In genomic region chr11:99256213-99256612, GRCm38 (mm10) we compare ENCODE assay signal across 24 mouse cellular contexts. TPM values are rescaled to one million over a fixed set of nuclear protein-coding genes. Genes with fewer than 3 reads are reported as not detected.
A peak's percentile ranks its signal among the peaks of the same experiment; 100 is the strongest.
DNase-seq lines count a peak whose midpoint lies in the region; ATAC-seq and TF ChIP-seq lines count a peak whose summit lies in the region.
"Had no signal": no experiment of that assay in that cellular context is flagged by ENCODE, and none has a peak within 500 bp of the region (broad histone marks: within the 10 kb centered on the region; RNA-seq: fewer than 3 reads in every experiment).

No protein-coding gene starts in this region.

- 56% methylated on average over 4 of the region's 4 CpGs for WGBS in liver, embryonic 14.5 days (ENCODE audit: insufficient replicate concordance)
- WGBS in small intestine, adult 2 months, result 81% methylated on average over 4 of the region's 4 CpGs

- TF ChIP-seq EP300 in liver, embryonic 14.5 days (IDR thresholded peaks at IDR 0.05; ENCODE audit: low read depth), result no peak

- no peak overlapping the region for H3K9ac ChIP-seq in liver, embryonic 14.5 days (replicated peaks)
- H3K9ac ChIP-seq: forebrain, embryonic 12.5 days; limb, embryonic 13.5 days; lung, embryonic 14.5 days; midbrain, embryonic 13.5 days; neural tube, embryonic 15.5 days had no signal

- H3K36me3 ChIP-seq in liver, embryonic 14.5 days (replicated peaks; ENCODE audit: control insufficient read depth, insufficient read depth, low read depth), result no peaks in the 10 kb centered on the region
- H3K36me3 ChIP-seq in G1E (replicated peaks), result no peaks in the 10 kb centered on the region
- H3K36me3 ChIP-seq in small intestine, adult 2 months (ENCODE audit: control insufficient read depth, insufficient read depth, low read length), result no peaks in the 10 kb centered on the region
- H3K36me3 ChIP-seq: forebrain, embryonic 12.5 days; limb, embryonic 13.5 days; midbrain, embryonic 13.5 days; neural tube, embryonic 15.5 days had no signal

- no peak for TF ChIP-seq POLR2A in small intestine, adult 2 months (IDR thresholded peaks at IDR 0.05; ENCODE audit: low read depth, low read length)

- DNase-seq in heart, adult 11 months, result peak; percentile 25
- DNase-seq in heart, adult 8-10 months (ENCODE audit: low spot score), result no peak
- DNase-seq in liver, embryonic 14.5 days (ENCODE audit: low read depth in 3 of 3, low spot score in 3 of 3), result no peak
- DNase-seq in liver (no peak), G1E (ENCODE audit: low spot score) (no peak)
- no peak for DNase-seq in urinary bladder, postnatal 4 days (ENCODE audit: low spot score in 2 of 2)
- DNase-seq in adrenal gland, postnatal 10 days, result no peak
- DNase-seq: cerebellum, postnatal 36 days; gastrocnemius, postnatal 36 days; heart, postnatal 4 days; lung, embryonic 14.5 days; right cerebral cortex, postnatal 25 days; thymus, postnatal 4 days had no signal

- no peaks in the 10 kb centered on the region for H3K4me1 ChIP-seq in liver, embryonic 14.5 days (replicated peaks; ENCODE audit: control insufficient read depth in 2 of 2, insufficient read depth in 2 of 2, low read length in 1 of 2)
- H3K4me1 ChIP-seq in G1E (ENCODE audit: insufficient read depth, low read depth, low read length), result no peaks in the 10 kb centered on the region
- no peaks in the 10 kb centered on the region for H3K4me1 ChIP-seq in small intestine, adult 2 months (ENCODE audit: control insufficient read depth, insufficient read depth, insufficient read length, low read length)
- H3K4me1 ChIP-seq: forebrain, embryonic 12.5 days; limb, embryonic 13.5 days; midbrain, embryonic 13.5 days; neural tube, embryonic 15.5 days had no signal

- H3K27ac ChIP-seq in liver, embryonic 14.5 days, result no peak overlapping the region
- no peak overlapping the region for H3K27ac ChIP-seq in small intestine, adult 2 months (ENCODE audit: insufficient read depth, low read depth, low read length)
- H3K27ac ChIP-seq: forebrain, embryonic 12.5 days; layer of hippocampus, adult 2 months; limb, embryonic 13.5 days; macrophage; midbrain, embryonic 13.5 days; neural tube, embryonic 15.5 days had no signal

- no peak for ATAC-seq in liver, embryonic 14.5 days (ENCODE audit: insufficient read depth)
- no peak for ATAC-seq in G1E (ENCODE audit: extremely low read depth, insufficient number of reproducible peaks, low FRiP score, poor library complexity, severe bottlenecking)
- ATAC-seq: midbrain, embryonic 13.5 days had no signal

- no peak overlapping the region for H3K4me2 ChIP-seq in liver, embryonic 14.5 days (ENCODE audit: low read depth)
- H3K4me2 ChIP-seq: forebrain, embryonic 12.5 days; limb, embryonic 13.5 days; lung, embryonic 14.5 days; midbrain, embryonic 13.5 days; neural tube, embryonic 15.5 days had no signal

- peak; percentile 52 for TF ChIP-seq CTCF in liver, embryonic 14.5 days (IDR thresholded peaks at IDR 0.05; ENCODE audit: low read depth)
- 0 out of 2 replicates have a peak, but pooled peaks have one; percentile 9 for TF ChIP-seq CTCF in G1E (IDR thresholded peaks at IDR 0.05; ENCODE audit: low read depth, low read length)
- peak; percentile 13; the same call in 1 of the 2 replicates for TF ChIP-seq CTCF in small intestine, adult 2 months (IDR thresholded peaks at IDR 0.05; ENCODE audit: extremely low read depth, insufficient read length, insufficient replicate concordance, low read depth, low read length)

- no peaks in the 10 kb centered on the region for H3K9me3 ChIP-seq in liver, embryonic 14.5 days (ENCODE audit: control insufficient read depth, low read length)
- H3K9me3 ChIP-seq in G1E (replicated peaks), result no peaks in the 10 kb centered on the region
- H3K9me3 ChIP-seq: forebrain, embryonic 12.5 days; limb, embryonic 13.5 days; midbrain, embryonic 13.5 days; neural tube, embryonic 15.5 days had no signal

- H3K27me3 ChIP-seq in liver, embryonic 14.5 days (ENCODE audit: control insufficient read depth, insufficient read depth, low read length), result no peaks in the 10 kb centered on the region
- H3K27me3 ChIP-seq in G1E (ENCODE audit: insufficient read depth, low read length), result no peaks in the 10 kb centered on the region
- H3K27me3 ChIP-seq in small intestine, adult 2 months (ENCODE audit: control insufficient read depth, insufficient read depth, low read length), result no peaks in the 10 kb centered on the region
- H3K27me3 ChIP-seq: forebrain, embryonic 12.5 days; limb, embryonic 13.5 days; midbrain, embryonic 13.5 days; neural tube, embryonic 15.5 days had no signal

- no peak overlapping the region for H3K4me3 ChIP-seq in liver, embryonic 14.5 days (ENCODE audit: insufficient read depth in 1 of 2, low read depth in 2 of 2, low read length in 2 of 2)
- no peak overlapping the region for H3K4me3 ChIP-seq in G1E (ENCODE audit: low read depth, low read length)
- H3K4me3 ChIP-seq in small intestine, adult 2 months (ENCODE audit: low read depth, low read length), result no peak overlapping the region
- H3K4me3 ChIP-seq: forebrain, embryonic 12.5 days; layer of hippocampus, adult 2 months; limb, embryonic 13.5 days; midbrain, embryonic 13.5 days; myocyte; neural tube, embryonic 15.5 days had no signal

RNA-seq across cellular contexts. Expression of gene Krt222, which starts 12.3 kb away (rescaled TPM):
- total RNA-seq in heart, adult 8-10 months (2022), result 10 to 100 TPM; 26.5 to 44.5 (median 31.0) TPM
- polyA plus RNA-seq in liver, embryonic 14.5 days (2012; rRNA removed), result 0.01 and 0.04 TPM in 2 replicates
- 0.13 and 0.34 TPM in 2 replicates for polyA plus RNA-seq in liver, embryonic 14.5 days (2014; fragmentation: Nextera tagmentation; extraction: Ambion mirVana)
- total RNA-seq in G1E (2014; fragmentation: Nextera tagmentation), result not detected in 2 replicates
- total RNA-seq in G1E (2017), result 0.05 and 0.17 TPM in 2 replicates
- not detected in 2 replicates for polyA plus RNA-seq in G1E (2012)
- polyA plus RNA-seq in small intestine, adult 2 months (2012; rRNA removed), result 0.13 and 0.20 TPM in 2 replicates
- total RNA-seq in adrenal gland, postnatal 10 days (2021), result 1 to 10 TPM; 1.8 to 3.3 TPM
- polyA plus RNA-seq: C2C12, macrophage had no signal

RNA-seq across cellular contexts. Expression of gene Smarce1, which starts 25.4 kb away (rescaled TPM):
- total RNA-seq in heart, adult 8-10 months (2022), result 10 to 100 TPM; 34.8 to 44.8 (median 41.2) TPM
- polyA plus RNA-seq in liver, embryonic 14.5 days (2012; rRNA removed), result 21.3 and 60.1 TPM in 2 replicates
- polyA plus RNA-seq in liver, embryonic 14.5 days (2014; fragmentation: Nextera tagmentation; extraction: Ambion mirVana), result 53.5 and 58.8 TPM in 2 replicates
- 168 and 175 TPM in 2 replicates for total RNA-seq in G1E (2014; fragmentation: Nextera tagmentation)
- total RNA-seq in G1E (2017), result 144 and 160 TPM in 2 replicates
- polyA plus RNA-seq in G1E (2012), result 373 and 391 TPM in 2 replicates
- polyA plus RNA-seq in small intestine, adult 2 months (2012; rRNA removed), result 4.0 and 6.9 TPM in 2 replicates
- total RNA-seq in adrenal gland, postnatal 10 days (2021), result 10 to 100 TPM; 53.6 to 64.9 TPM

RNA-seq across cellular contexts. Expression of gene Krt24, which starts 28.8 kb away (rescaled TPM):
- not detected for total RNA-seq in heart, adult 8-10 months (2022)
- polyA plus RNA-seq in liver, embryonic 14.5 days (2012; rRNA removed), result not detected in 2 replicates
- not detected in 2 replicates for polyA plus RNA-seq in liver, embryonic 14.5 days (2014; fragmentation: Nextera tagmentation; extraction: Ambion mirVana)
- total RNA-seq in G1E (2014; fragmentation: Nextera tagmentation) (not detected in 2 replicates), G1E (2017) (not detected in 2 replicates)
- polyA plus RNA-seq in G1E (2012), result not detected in 2 replicates
- polyA plus RNA-seq in small intestine, adult 2 months (2012; rRNA removed), result not detected in 2 replicates
- not detected for total RNA-seq in adrenal gland, postnatal 10 days (2021)
- total RNA-seq: gastrocnemius, postnatal 36 days; heart, postnatal 4 days; layer of hippocampus, adult 2 months had no signal
- polyA plus RNA-seq: C2C12; forebrain, embryonic 12.5 days; heart, embryonic 14.5 days; kidney, embryonic 16.5 days; lung, embryonic 14.5 days; macrophage; midbrain, embryonic 13.5 days; myocyte; neural tube, embryonic 15.5 days had no signal

Comparison
In these comparisons a context has a peak if more than half of its experiments do, and no peak if none do; other contexts are left out.
1. RNA of gene Krt222, which starts 12.3 kb away (total RNA-seq): 26.5 to 44.5 TPM in heart, adult 8-10 months; 1.8 to 3.3 TPM in adrenal gland, postnatal 10 days and 0.05 to 0.17 TPM in G1E; every median in the first group is over 4 times any median in the second.
2. Peak in every context shown above with its lines, with median percentiles within 50 percentile points of each other: CTCF ChIP-seq.